Mouse (Mus musculus): ENCODE measurements around the gene Gtf3a. TPM values are rescaled to one million over a fixed set of nuclear protein-coding genes. Genes with fewer than 3 reads are reported as not detected.

The Gtf3a gene
- polyA plus RNA-seq (2015; fragmentation: Nextera tagmentation; extraction: Ambion mirVana) = 79.2 and 84.9 TPM in 2 replicates

- Histone ChIP-seq H3K4me3 (peak within 1 kb of the TSS; percentile 91), H3K4me2 (peak within 1 kb of the TSS; percentile 97), H3K4me1 (peaks cover 16% of the 10 kb centered on the region), H3K27ac (replicated peaks) (peak within 1 kb of the TSS; percentile 59), H3K9me3 (no peaks in the 10 kb centered on the region), H3K9ac (peak within 1 kb of the TSS; percentile 97), H3K27me3 (replicated peaks) (no peaks in the 10 kb centered on the region), H3K36me3 (peaks cover 32% of the 10 kb centered on the region)
- under 1% methylated on average over 62 of the region's 62 CpGs for WGBS
- peak; percentile 89 for ATAC-seq (ENCODE audit: extremely low read depth, insufficient number of reproducible peaks, low FRiP score, low TSS enrichment)
Measured at GRCm38 (mm10) chr5:146948508-146949088, at the start of gene Gtf3a. Gtf3a (plus strand) TSS chr5:146948657.

- Histone ChIP-seq H3K9me3 (no peaks in the 10 kb centered on the region), H3K27ac (replicated peaks) (no peak overlapping the region), H3K4me2 (no peak overlapping the region), H3K36me3 (no peaks in the 10 kb centered on the region), H3K4me1 (no peaks in the 10 kb centered on the region), H3K9ac (no peak overlapping the region), H3K27me3 (replicated peaks) (no peaks in the 10 kb centered on the region), H3K4me3 (no peak overlapping the region)
- ATAC-seq (ENCODE audit: extremely low read depth, insufficient number of reproducible peaks, low FRiP score, low TSS enrichment) = no peak
- 44% methylated on average over 7 of the region's 7 CpGs for WGBS
Measured at GRCm38 (mm10) chr5:146900331-146900730, 48.1 kb upstream of the Gtf3a start.

- H3K36me3 ChIP-seq = no peaks in the 10 kb centered on the region
- no peak overlapping the region for H3K27ac ChIP-seq (replicated peaks)
- H3K4me2 ChIP-seq = no peak overlapping the region
- H3K4me3 ChIP-seq = no peak overlapping the region
- H3K27me3 ChIP-seq (replicated peaks) = no peaks in the 10 kb centered on the region; the same call in 1 of the 2 replicates
- H3K4me1 ChIP-seq = no peaks in the 10 kb centered on the region
- no peak for ATAC-seq (ENCODE audit: extremely low read depth, insufficient number of reproducible peaks, low FRiP score, low TSS enrichment)
- no peak overlapping the region for H3K9ac ChIP-seq
- 68% methylated on average over 2 of the region's 2 CpGs for WGBS
- no peaks in the 10 kb centered on the region for H3K9me3 ChIP-seq
Measured at GRCm38 (mm10) chr5:146901501-146901900, 47.0 kb upstream of the Gtf3a start.

- no peak overlapping the region for H3K9ac ChIP-seq
- whole genome bisulfite sequencing = 29% methylated on average over 8 of the region's 8 CpGs
- H3K27ac ChIP-seq (replicated peaks) = no peak overlapping the region
- peaks cover 13% of the 10 kb centered on the region; the same call in 1 of the 2 replicates for H3K27me3 ChIP-seq (replicated peaks)
- H3K4me2 ChIP-seq = no peak overlapping the region
- H3K4me1 ChIP-seq = no peaks in the 10 kb centered on the region
- H3K4me3 ChIP-seq = no peak overlapping the region
- H3K9me3 ChIP-seq = no peaks in the 10 kb centered on the region
- H3K36me3 ChIP-seq = no peaks in the 10 kb centered on the region
- ATAC-seq (ENCODE audit: extremely low read depth, insufficient number of reproducible peaks, low FRiP score, low TSS enrichment) = no peak
Measured at GRCm38 (mm10) chr5:146904404-146904803, 44.1 kb upstream of the Gtf3a start.

GRCm38 (mm10) chr5:146905486-146906172 is 42.8 kb upstream of the Gtf3a start:
- Histone ChIP-seq H3K4me3 (peak overlapping the region; percentile 31), H3K9ac (no peak overlapping the region), H3K27me3 (replicated peaks) (peaks cover 13% of the 10 kb centered on the region; the same call in 1 of the 2 replicates), H3K36me3 (no peaks in the 10 kb centered on the region), H3K4me2 (peak overlapping the region; percentile 56), H3K27ac (replicated peaks) (no peak overlapping the region), H3K9me3 (no peaks in the 10 kb centered on the region), H3K4me1 (no peaks in the 10 kb centered on the region)
- ATAC-seq (ENCODE audit: extremely low read depth, insufficient number of reproducible peaks, low FRiP score, low TSS enrichment) = no peak
- WGBS = 22% methylated on average over 14 of the region's 14 CpGs

- H3K4me2 ChIP-seq = no peak overlapping the region
- H3K36me3 ChIP-seq = no peaks in the 10 kb centered on the region
- H3K27me3 ChIP-seq (replicated peaks) = peaks cover 13% of the 10 kb centered on the region; the same call in 1 of the 2 replicates
- WGBS = 35% methylated on average over 5 of the region's 5 CpGs
- no peak for ATAC-seq (ENCODE audit: extremely low read depth, insufficient number of reproducible peaks, low FRiP score, low TSS enrichment)
- H3K9me3 ChIP-seq = no peaks in the 10 kb centered on the region
- H3K9ac ChIP-seq = no peak overlapping the region
- H3K27ac ChIP-seq (replicated peaks) = no peak overlapping the region
- no peak overlapping the region for H3K4me3 ChIP-seq
- H3K4me1 ChIP-seq = no peaks in the 10 kb centered on the region
Measured at GRCm38 (mm10) chr5:146907533-146907932, 40.9 kb upstream of the Gtf3a start.

- 38% methylated on average over 11 of the region's 11 CpGs for WGBS
- Histone ChIP-seq H3K27ac (replicated peaks) (no peak overlapping the region), H3K36me3 (no peaks in the 10 kb centered on the region), H3K4me3 (no peak overlapping the region), H3K27me3 (replicated peaks) (peaks cover 19% of the 10 kb centered on the region; the same call in 1 of the 2 replicates), H3K4me1 (no peaks in the 10 kb centered on the region), H3K9ac (no peak overlapping the region), H3K4me2 (no peak overlapping the region), H3K9me3 (no peaks in the 10 kb centered on the region)
- no peak for ATAC-seq (ENCODE audit: extremely low read depth, insufficient number of reproducible peaks, low FRiP score, low TSS enrichment)
Measured at GRCm38 (mm10) chr5:146908629-146909028, 39.8 kb upstream of the Gtf3a start.

GRCm38 (mm10) chr5:146912206-146912605 is 36.3 kb upstream of the Gtf3a start:
- no peaks in the 10 kb centered on the region for H3K9me3 ChIP-seq
- whole genome bisulfite sequencing = 9% methylated on average over 9 of the region's 9 CpGs
- H3K27me3 ChIP-seq (replicated peaks) = peaks cover 36% of the 10 kb centered on the region
- no peak overlapping the region for H3K4me3 ChIP-seq
- 0 out of 2 replicates have a peak overlapping the region, but pooled peaks have one; percentile 5 for H3K9ac ChIP-seq
- no peak for ATAC-seq (ENCODE audit: extremely low read depth, insufficient number of reproducible peaks, low FRiP score, low TSS enrichment)
- H3K4me1 ChIP-seq = no peaks in the 10 kb centered on the region
- no peak overlapping the region for H3K4me2 ChIP-seq
- no peak overlapping the region for H3K27ac ChIP-seq (replicated peaks)
- no peaks in the 10 kb centered on the region for H3K36me3 ChIP-seq

- no peaks in the 10 kb centered on the region for H3K9me3 ChIP-seq
Measured at GRCm38 (mm10) chr5:146913355-146913754, 35.1 kb upstream of the Gtf3a start.

GRCm38 (mm10) chr5:146914088-146914766 is 34.2 kb upstream of the Gtf3a start:
- Histone ChIP-seq H3K9me3 (no peaks in the 10 kb centered on the region), H3K9ac (no peak overlapping the region), H3K36me3 (no peaks in the 10 kb centered on the region), H3K27ac (replicated peaks) (no peak overlapping the region), H3K4me2 (no peak overlapping the region), H3K4me1 (no peaks in the 10 kb centered on the region), H3K4me3 (no peak overlapping the region), H3K27me3 (replicated peaks) (peaks cover 27% of the 10 kb centered on the region; the same call in 1 of the 2 replicates)
- 25% methylated on average over 9 of the region's 9 CpGs for WGBS
- ATAC-seq (ENCODE audit: extremely low read depth, insufficient number of reproducible peaks, low FRiP score, low TSS enrichment) = no peak

More at GRCm38 (mm10) chr5:146913355-146913754, 35.1 kb upstream of the Gtf3a start:
- ATAC-seq (ENCODE audit: extremely low read depth, insufficient number of reproducible peaks, low FRiP score, low TSS enrichment) = no peak
- 80% methylated on average over 7 of the region's 7 CpGs for WGBS
- no peaks in the 10 kb centered on the region for H3K4me1 ChIP-seq
- no peak overlapping the region for H3K4me3 ChIP-seq
- no peak overlapping the region for H3K9ac ChIP-seq
- H3K27me3 ChIP-seq (replicated peaks) = peaks cover 27% of the 10 kb centered on the region
- no peak overlapping the region for H3K27ac ChIP-seq (replicated peaks)
- no peaks in the 10 kb centered on the region for H3K36me3 ChIP-seq
- no peak overlapping the region for H3K4me2 ChIP-seq

GRCm38 (mm10) chr5:146916273-146916672 is 32.2 kb upstream of the Gtf3a start:
- no peak for ATAC-seq (ENCODE audit: extremely low read depth, insufficient number of reproducible peaks, low FRiP score, low TSS enrichment)
- no peak overlapping the region for H3K27ac ChIP-seq (replicated peaks)
- H3K4me3 ChIP-seq = no peak overlapping the region
- 56% methylated on average over 8 of the region's 8 CpGs for WGBS
- H3K36me3 ChIP-seq = no peaks in the 10 kb centered on the region
- no peak overlapping the region for H3K9ac ChIP-seq
- H3K4me2 ChIP-seq = no peak overlapping the region
- peaks cover 14% of the 10 kb centered on the region for H3K4me1 ChIP-seq
- no peaks in the 10 kb centered on the region for H3K9me3 ChIP-seq
- H3K27me3 ChIP-seq (replicated peaks) = peaks cover 27% of the 10 kb centered on the region; the same call in 1 of the 2 replicates

All from heart, embryonic 13.5 days (tissue).